In genomic region chr12:104986001-104986400, GRCm38 (mm10) we compare ENCODE assay signal across 16 mouse cellular contexts.
"Had no signal": no experiment of that assay in that cellular context is flagged by ENCODE, and none has a peak within 500 bp of the region (broad histone marks: within the 10 kb centered on the region; RNA-seq: fewer than 3 reads in every experiment).

No protein-coding gene starts in this region.

- H3K36me3 ChIP-seq: limb, embryonic 12.5 days; lung, embryonic 15.5 days; midbrain, embryonic 10.5 days; neural tube, embryonic 15.5 days had no signal

- H3K9me3 ChIP-seq: limb, embryonic 12.5 days; liver, embryonic 13.5 days; lung, embryonic 15.5 days; midbrain, embryonic 10.5 days; neural tube, embryonic 15.5 days had no signal

- H3K4me3 ChIP-seq: layer of hippocampus, adult 2 months; limb, embryonic 12.5 days; liver, embryonic 13.5 days; lung, embryonic 15.5 days; midbrain, embryonic 10.5 days; myocyte; neural tube, embryonic 15.5 days had no signal

- H3K9ac ChIP-seq: limb, embryonic 12.5 days; liver, embryonic 13.5 days; liver, postnatal 0 days; lung, embryonic 15.5 days; neural tube, embryonic 15.5 days had no signal

- H3K27ac ChIP-seq: kidney, postnatal 0 days; layer of hippocampus, adult 2 months; limb, embryonic 12.5 days; liver, embryonic 13.5 days; lung, embryonic 15.5 days; midbrain, embryonic 10.5 days; neural tube, embryonic 15.5 days had no signal

- DNase-seq: kidney, postnatal 4 days; liver; liver, embryonic 13.5 days; liver, postnatal 0 days; lung, postnatal 14 days; midbrain, embryonic 14.5 days; right cerebral cortex, adult 18-20 months; right cerebral cortex, postnatal 25 days; thymus, postnatal 36 days had no signal

- H3K27me3 ChIP-seq: limb, embryonic 12.5 days; liver, embryonic 13.5 days; lung, embryonic 15.5 days; neural tube, embryonic 15.5 days had no signal

- H3K4me1 ChIP-seq: lung, embryonic 15.5 days had no signal
